ENCODE assay signal across 11 mouse cellular contexts in the genomic region with DNA sequence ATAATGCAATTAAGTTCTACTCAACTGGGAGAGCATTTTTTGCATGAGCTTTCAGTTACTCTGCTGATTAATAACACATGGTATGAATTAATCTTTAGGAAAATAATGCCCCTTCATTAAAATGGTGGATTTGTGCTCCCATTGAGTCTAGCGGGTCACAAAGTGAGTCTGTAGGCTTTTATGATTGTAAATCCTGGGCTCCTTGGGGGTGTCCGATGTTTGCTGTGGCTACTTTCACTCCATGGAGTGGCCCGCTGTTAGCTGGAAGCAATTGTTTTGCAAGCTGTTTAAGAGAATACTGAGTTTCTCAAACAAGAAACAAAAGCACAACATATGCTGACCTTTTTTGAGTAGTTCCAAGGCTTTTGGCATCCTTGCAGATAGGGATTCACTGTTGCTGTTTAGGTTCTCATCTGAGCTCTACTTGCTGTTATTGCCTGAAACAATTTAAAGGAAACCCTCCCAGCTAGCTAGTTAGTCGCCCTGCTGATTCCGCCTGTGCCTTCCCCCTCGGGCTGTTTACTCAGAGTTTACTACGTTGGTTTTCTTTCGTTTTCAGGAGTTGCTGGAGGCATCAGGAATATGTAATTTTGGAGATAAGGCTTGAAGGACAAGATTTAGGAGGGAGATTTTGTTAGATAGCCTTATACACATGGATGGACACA. TPM values are rescaled to one million over a fixed set of nuclear protein-coding genes. Genes with fewer than 3 reads are reported as not detected.
DNase-seq lines count a peak whose midpoint lies in the region; ATAC-seq and TF ChIP-seq lines count a peak whose summit lies in the region.
"Had no signal": no experiment of that assay in that cellular context is flagged by ENCODE, and none has a peak within 500 bp of the region (broad histone marks: within the 10 kb centered on the region; RNA-seq: fewer than 3 reads in every experiment).

No protein-coding gene starts in this region.

- H3K36me3 ChIP-seq in embryonic facial prominence, embryonic 13.5 days: no peaks in the 10 kb centered on the region
- no peaks in the 10 kb centered on the region for H3K36me3 ChIP-seq in intestine, embryonic 15.5 days

- no peak for ATAC-seq in embryonic facial prominence, embryonic 13.5 days (ENCODE audit: insufficient number of reproducible peaks, insufficient read depth, low FRiP score, low TSS enrichment, low read depth)
- no peak for ATAC-seq in intestine, embryonic 15.5 days
- ATAC-seq: Patski had no signal

- peak overlapping the region; percentile 36 for H3K27ac ChIP-seq in left cerebral cortex, adult 2 months
- H3K27ac ChIP-seq in embryonic facial prominence, embryonic 13.5 days: peak overlapping the region; percentile 90
- H3K27ac ChIP-seq in intestine, embryonic 15.5 days: no peak overlapping the region

- peak overlapping the region; percentile 86 for H3K9ac ChIP-seq in embryonic facial prominence, embryonic 13.5 days
- no peak overlapping the region for H3K9ac ChIP-seq in intestine, embryonic 15.5 days

- intact Hi-C loops in left cerebral cortex, adult 2 months (cut with DNase I): no loop called here
- intact Hi-C loops in left cerebral cortex, postnatal 36 days (cut with DNase I): loop anchor here (5.0 kb wide), 1 partner anchor 42 kb away; no protein-coding TSS in a partner anchor

- 8% methylated on average over 8 of the region's 8 CpGs for WGBS in embryonic facial prominence, embryonic 13.5 days
- 38% methylated on average over 8 of the region's 8 CpGs for WGBS in intestine, embryonic 15.5 days

- no peaks in the 10 kb centered on the region for H3K27me3 ChIP-seq in embryonic facial prominence, embryonic 13.5 days
- no peaks in the 10 kb centered on the region for H3K27me3 ChIP-seq in intestine, embryonic 15.5 days (replicated peaks)
- H3K27me3 ChIP-seq: Patski had no signal

- H3K4me2 ChIP-seq in embryonic facial prominence, embryonic 13.5 days: peak overlapping the region; percentile 79
- H3K4me2 ChIP-seq in intestine, embryonic 15.5 days (replicated peaks): peak overlapping the region; percentile 95

- no peak for TF ChIP-seq CTCF in left cerebral cortex, adult 2 months (IDR thresholded peaks at IDR 0.05)

- H3K4me1 ChIP-seq in embryonic facial prominence, embryonic 13.5 days: peaks cover 37% of the 10 kb centered on the region
- peaks cover 5% of the 10 kb centered on the region for H3K4me1 ChIP-seq in intestine, embryonic 15.5 days (replicated peaks)

- no peak for DNase-seq in left cerebral cortex, adult 2 months (ENCODE audit: extremely low spot score in 1 of 2, low spot score in 2 of 2)
- no peak for DNase-seq in left cerebral cortex, postnatal 36 days (ENCODE audit: low spot score in 2 of 2)
- peak; percentile 64 for DNase-seq in retina, postnatal 1 day
- no peak for DNase-seq in urinary bladder, postnatal 36 days (ENCODE audit: low spot score in 2 of 2)
- DNase-seq in layer of hippocampus, adult 9-10 months (ENCODE audit: low spot score): no peak
- no peak for DNase-seq in right cerebral cortex, postnatal 14 days
- DNase-seq: heart, postnatal 4 days had no signal

- H3K9me3 ChIP-seq in embryonic facial prominence, embryonic 13.5 days: no peaks in the 10 kb centered on the region
- no peaks in the 10 kb centered on the region for H3K9me3 ChIP-seq in intestine, embryonic 15.5 days
- H3K9me3 ChIP-seq: megakaryocyte, embryonic 14.5 days had no signal

- H3K4me3 ChIP-seq in left cerebral cortex, adult 2 months: peak overlapping the region; percentile 32
- H3K4me3 ChIP-seq in embryonic facial prominence, embryonic 13.5 days: peak overlapping the region; percentile 85
- no peak overlapping the region; the same call in 1 of the 2 replicates for H3K4me3 ChIP-seq in intestine, embryonic 15.5 days (replicated peaks)
- H3K4me3 ChIP-seq: megakaryocyte, embryonic 14.5 days had no signal

RNA-seq across cellular contexts. Expression of a gene that starts 2.6 kb away (rescaled TPM):
- 10 to 100 TPM; 41.8 to 42.0 TPM for total RNA-seq in left cerebral cortex, adult 2 months (2021)
- 10 to 100 TPM; 39.4 to 43.9 TPM for total RNA-seq in left cerebral cortex, postnatal 36 days (2021)
- polyA plus RNA-seq in embryonic facial prominence, embryonic 13.5 days (2015; fragmentation: Nextera tagmentation; extraction: Ambion mirVana): 13.7 and 16.7 TPM in 2 replicates
- polyA plus RNA-seq in intestine, embryonic 15.5 days (2015; fragmentation: Nextera tagmentation; extraction: Ambion mirVana): 3.5 and 3.6 TPM in 2 replicates
